Mouse (Mus musculus) R1 (cell line): ENCODE measurements around the gene Insl3.
"Not testable (repeated sequence)": the region's sequence is repeated elsewhere in the genome, so short reads cannot be mapped to it uniquely, and the experiment has no call there.

Source experiments
- DNase-seq: peaks from one replicate; pipeline ENCODE4 v3.0.0-alpha.2; 2018; ENCODE audit warnings: low read depth, low spot score

The Insl3 gene

GRCm38 (mm10) chr8:71676803-71677202, 12.2 kb upstream of the Insl3 start:
- no peak for DNase-seq

- DNase-seq = peak; percentile 87
Observed at GRCm38 (mm10) chr8:71677555-71677954, 11.5 kb upstream of the Insl3 start.

- DNase-seq = no peak
Observed at GRCm38 (mm10) chr8:71678216-71678615, 10.8 kb upstream of the Insl3 start.

- no peak for DNase-seq
Observed at GRCm38 (mm10) chr8:71679116-71679515, 9.9 kb upstream of the Insl3 start.

- DNase-seq = peak; percentile 60
Observed at GRCm38 (mm10) chr8:71679550-71680168, 9.4 kb upstream of the Insl3 start.

GRCm38 (mm10) chr8:71680471-71680870, 8.5 kb upstream of the Insl3 start:
- no peak for DNase-seq

- no peak for DNase-seq
Observed at GRCm38 (mm10) chr8:71681369-71681915, 7.6 kb upstream of the Insl3 start.

- DNase-seq = no peak
Observed at GRCm38 (mm10) chr8:71682832-71683231, 6.2 kb upstream of the Insl3 start.

- DNase-seq = no peak
Observed at GRCm38 (mm10) chr8:71684701-71685100, 4.3 kb upstream of the Insl3 start.

- DNase-seq = peak; percentile 83
Observed at GRCm38 (mm10) chr8:71685573-71685972, 3.4 kb upstream of the Insl3 start.

- peak; percentile 78 for DNase-seq
Observed at GRCm38 (mm10) chr8:71686143-71686734, 2.8 kb upstream of the Insl3 start.

- DNase-seq = peak; percentile 84
Observed at GRCm38 (mm10) chr8:71687616-71688015, 1.4 kb upstream of the Insl3 start.

- no peak for DNase-seq
Observed at GRCm38 (mm10) chr8:71692509-71692908, 3.5 kb downstream of the Insl3 start.

- peak; percentile 77 for DNase-seq
Observed at GRCm38 (mm10) chr8:71693166-71694041, 4.4 kb downstream of the Insl3 start.

GRCm38 (mm10) chr8:71695456-71695855, 6.4 kb downstream of the Insl3 start:
- not testable (repeated sequence) for DNase-seq

GRCm38 (mm10) chr8:71700493-71701269, 11.7 kb downstream of the Insl3 start:
- DNase-seq = no peak

GRCm38 (mm10) chr8:71701414-71702086, 12.5 kb downstream of the Insl3 start, which contains the start of gene B3gnt3:
Gene B3gnt3 (minus strand): TSS chr8:71701789.
- DNase-seq = no peak

GRCm38 (mm10) chr8:71702087-71702432, 13.0 kb downstream of the Insl3 start:
- DNase-seq = peak; percentile 53

- no peak for DNase-seq
Observed at GRCm38 (mm10) chr8:71702923-71703322, 13.9 kb downstream of the Insl3 start.

- DNase-seq = not testable (repeated sequence)
Observed at GRCm38 (mm10) chr8:71703400-71703799, 14.4 kb downstream of the Insl3 start.

GRCm38 (mm10) chr8:71707874-71708273, 18.9 kb downstream of the Insl3 start:
- DNase-seq = peak; percentile 84
